Mouse (Mus musculus) intestine, embryonic 14.5 days (tissue): ENCODE data around the gene Zzef1. TPM values are rescaled to one million over a fixed set of nuclear protein-coding genes. Genes with fewer than 3 reads are reported as not detected.

Experiments used
- microRNA-seq: library from miRNA; unstranded; fragments of <30 nt; microRNA quantifications from one replicate; pipeline ENCODE4, GENCODE M21; 2016
- polyA plus RNA-seq: library from polyadenylated mRNA; unstranded; fragments of >200 nt; fragmentation: Nextera tagmentation; extraction: Ambion mirVana; gene quantifications from 2 replicates; pipeline ENCODE4 v1.2.1, GENCODE M21; 2014

Gene Zzef1
- polyA plus RNA-seq, 1 experiment from 2014 or later = 12.2 TPM

Small RNA genes lying within 50 kb of the gene (microRNA-seq; reads per million reads assigned to microRNA genes)
- gene Gm44467 = not detected

Other genes starting within 250 kb of the Zzef1 start
- gene Spns3, start 245.7 kb upstream of the Zzef1 start, polyA plus RNA-seq = 0.15 and 0.30 TPM in 2 replicates
- gene Ube2g1, start 188.9 kb upstream of the Zzef1 start, polyA plus RNA-seq = 62.9 and 66.9 TPM in 2 replicates
- 32.8 and 34.4 TPM in 2 replicates for gene Ankfy1, start 106.2 kb upstream of the Zzef1 start, polyA plus RNA-seq
- gene Cyb5d2, start 84 bp upstream of the Zzef1 start, polyA plus RNA-seq = 2.5 and 3.7 TPM in 2 replicates
- gene Atp2a3, start 164.9 kb downstream of the Zzef1 start, polyA plus RNA-seq = 17.4 and 21.4 TPM in 2 replicates
- 1.7 and 10.1 TPM in 2 replicates for gene P2rx1, start 202.9 kb downstream of the Zzef1 start, polyA plus RNA-seq
- gene Camkk1, start 222.8 kb downstream of the Zzef1 start, polyA plus RNA-seq = 4.4 and 4.5 TPM in 2 replicates